Mouse (Mus musculus): ENCODE measurements at regions not wholly inside any gene's neighbourhood (a gene's known extent, or its start where the extent isn't known, plus 50 kb on each side); places are given as distances from the start of the nearest gene placed in this dataset.

DNA sequence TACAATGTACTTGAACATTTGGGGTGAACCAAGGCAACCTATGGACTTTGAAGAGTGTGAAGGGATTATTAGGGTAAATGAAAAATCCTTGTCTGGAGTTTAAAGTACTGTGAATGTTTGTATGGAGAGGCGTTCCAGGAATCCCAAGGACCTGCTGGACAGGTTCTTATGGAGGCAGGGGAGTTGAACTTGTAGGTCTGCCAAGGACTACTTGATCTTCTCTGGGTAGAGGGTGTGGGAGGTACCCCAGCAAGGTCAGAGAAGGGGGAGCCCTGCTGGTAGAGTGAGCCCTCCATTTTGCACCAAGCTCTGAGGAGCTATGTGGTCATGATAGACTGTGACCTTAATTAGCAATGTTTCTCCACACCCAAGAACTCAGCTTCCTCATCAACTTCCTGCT lies 253.7 kb upstream of the Plpp4 start:
- Histone ChIP-seq H3K4me1 (ENCODE audit: control insufficient read depth, insufficient read depth, low read length) (no peaks in the 10 kb centered on the region), H3K27ac (ENCODE audit: insufficient read depth, low read length) (no peak overlapping the region), H3K4me3 (ENCODE audit: insufficient read depth, low read length) (no peak overlapping the region)
- TF ChIP-seq CTCF (IDR thresholded peaks at IDR 0.05; ENCODE audit: extremely low read depth, insufficient read depth, low read length) (no peak), POLR2A (IDR thresholded peaks at IDR 0.05; ENCODE audit: extremely low read depth, insufficient read depth, low read length) (no peak)

DNA sequence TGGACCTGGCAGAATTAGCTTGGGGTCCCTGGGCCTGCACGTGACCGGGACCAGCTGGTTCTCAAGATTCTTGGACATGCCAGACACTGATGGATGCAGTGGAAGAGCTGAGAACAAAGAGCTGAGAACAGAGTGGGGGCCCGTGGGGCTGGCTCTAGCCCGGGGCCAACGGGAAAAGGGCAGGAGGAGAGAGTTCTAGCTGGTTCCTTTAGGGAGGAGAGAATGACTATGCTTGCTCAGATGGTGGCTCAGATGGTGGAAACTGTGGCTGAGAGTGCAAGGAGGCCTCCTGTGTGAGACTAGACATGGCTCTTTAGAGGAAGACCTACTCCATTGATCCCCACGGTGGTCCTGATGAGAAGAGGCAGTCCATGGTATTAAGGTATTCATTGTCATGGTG lies 240.5 kb upstream of the Plpp4 start:
- no peak overlapping the region for H3K27ac ChIP-seq (ENCODE audit: insufficient read depth, low read length)
- no peak overlapping the region for H3K4me3 ChIP-seq (ENCODE audit: insufficient read depth, low read length)
- TF ChIP-seq CTCF (IDR thresholded peaks at IDR 0.05; ENCODE audit: extremely low read depth, insufficient read depth, low read length): no peak
- TF ChIP-seq POLR2A (IDR thresholded peaks at IDR 0.05; ENCODE audit: extremely low read depth, insufficient read depth, low read length): no peak
- H3K4me1 ChIP-seq (ENCODE audit: control insufficient read depth, insufficient read depth, low read length): no peaks in the 10 kb centered on the region

DNA sequence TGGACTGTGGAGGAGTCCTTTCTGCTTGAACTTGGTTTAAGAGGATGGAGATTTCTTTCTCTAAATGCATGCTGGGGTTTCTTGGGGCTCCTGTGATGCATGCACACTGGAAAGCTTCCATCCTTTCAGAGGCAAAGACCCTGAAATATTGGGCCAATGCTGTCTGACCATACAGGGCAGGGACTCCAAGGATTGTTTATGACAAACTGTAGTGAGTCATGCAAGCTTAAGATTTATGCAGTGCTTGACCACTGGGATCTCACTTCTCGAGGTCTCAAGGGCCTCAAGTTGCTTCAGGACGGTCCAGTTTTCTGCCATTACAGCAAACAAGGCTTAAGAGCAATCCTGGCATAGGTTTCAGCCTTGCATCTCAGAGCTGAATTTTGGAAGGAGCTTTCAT lies 229.7 kb upstream of the Plpp4 start:
- TF ChIP-seq CTCF (IDR thresholded peaks at IDR 0.05; ENCODE audit: extremely low read depth, insufficient read depth, low read length) (no peak), POLR2A (IDR thresholded peaks at IDR 0.05; ENCODE audit: extremely low read depth, insufficient read depth, low read length) (no peak)
- Histone ChIP-seq H3K4me3 (ENCODE audit: insufficient read depth, low read length) (no peak overlapping the region), H3K27ac (ENCODE audit: insufficient read depth, low read length) (no peak overlapping the region), H3K4me1 (ENCODE audit: control insufficient read depth, insufficient read depth, low read length) (no peaks in the 10 kb centered on the region)

DNA sequence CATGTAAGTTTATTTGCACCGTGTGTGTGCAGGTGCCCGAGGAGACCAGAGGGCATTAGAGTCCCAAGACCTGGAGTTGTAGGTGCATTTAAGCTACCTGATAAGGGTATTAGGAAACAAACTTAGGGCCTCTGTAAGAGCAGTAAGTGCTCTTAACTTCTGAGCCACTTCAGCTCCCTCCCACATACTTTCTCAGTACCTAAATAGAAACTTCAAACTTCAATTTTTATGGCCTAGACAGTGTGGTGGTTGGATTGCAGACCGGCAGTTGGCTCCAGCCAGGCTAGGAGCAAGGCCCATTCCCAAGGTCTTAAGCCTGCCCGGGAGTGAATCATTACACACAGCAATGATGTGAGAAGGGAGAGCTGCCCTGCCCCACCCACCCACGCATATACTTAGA lies 208.8 kb upstream of the Plpp4 start:
- Histone ChIP-seq H3K4me3 (ENCODE audit: insufficient read depth, low read length) (no peak overlapping the region), H3K4me1 (ENCODE audit: control insufficient read depth, insufficient read depth, low read length) (peaks cover 2% of the 10 kb centered on the region; the same call in 1 of the 2 replicates), H3K27ac (ENCODE audit: insufficient read depth, low read length) (no peak overlapping the region)
- TF ChIP-seq POLR2A (IDR thresholded peaks at IDR 0.05; ENCODE audit: extremely low read depth, insufficient read depth, low read length): no peak
- TF ChIP-seq CTCF (IDR thresholded peaks at IDR 0.05; ENCODE audit: extremely low read depth, insufficient read depth, low read length): no peak

DNA sequence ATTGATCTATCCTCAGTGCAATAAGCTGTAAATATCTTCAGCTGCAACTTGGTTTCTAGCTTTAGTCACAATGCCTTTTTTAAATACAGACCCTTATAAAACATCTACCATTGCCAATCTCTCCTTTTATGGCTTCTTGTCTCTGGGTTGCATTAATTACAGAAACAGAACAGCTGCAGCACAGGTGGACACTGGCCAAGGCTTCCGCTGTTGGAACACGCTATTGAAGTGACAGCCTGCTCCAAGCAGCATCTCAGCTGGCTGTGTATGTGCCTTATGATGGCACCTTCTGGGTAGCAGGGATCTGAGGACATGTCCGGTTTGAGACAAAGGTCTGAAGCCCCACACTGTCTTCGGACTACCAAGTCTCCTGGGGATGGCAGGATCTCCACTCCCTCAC lies 207.1 kb upstream of the Plpp4 start:
- TF ChIP-seq POLR2A (IDR thresholded peaks at IDR 0.05; ENCODE audit: extremely low read depth, insufficient read depth, low read length): no peak
- no peak for TF ChIP-seq CTCF (IDR thresholded peaks at IDR 0.05; ENCODE audit: extremely low read depth, insufficient read depth, low read length)
- Histone ChIP-seq H3K4me1 (ENCODE audit: control insufficient read depth, insufficient read depth, low read length) (peaks cover 2% of the 10 kb centered on the region; the same call in 1 of the 2 replicates), H3K4me3 (ENCODE audit: insufficient read depth, low read length) (no peak overlapping the region), H3K27ac (ENCODE audit: insufficient read depth, low read length) (no peak overlapping the region)

DNA sequence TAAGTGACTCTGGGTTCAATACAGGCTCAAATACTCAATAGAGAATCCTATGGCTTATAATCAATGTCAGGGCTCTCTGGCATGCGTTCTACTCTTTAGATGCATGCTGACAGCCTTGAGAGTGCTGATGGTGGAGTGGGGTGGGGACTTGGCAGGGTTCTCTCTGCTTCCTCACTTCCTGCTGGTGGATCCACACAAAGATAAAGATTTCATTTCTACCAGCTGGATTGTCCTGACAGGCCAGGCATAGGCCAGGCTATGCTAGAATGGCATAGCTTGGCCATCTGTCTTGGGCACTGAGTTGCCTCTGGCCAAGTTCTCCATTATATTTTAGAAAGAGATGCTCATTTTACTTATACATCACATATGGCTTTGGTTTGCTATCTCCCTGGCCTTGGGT lies 206.2 kb upstream of the Plpp4 start:
- Histone ChIP-seq H3K27ac (ENCODE audit: insufficient read depth, low read length) (no peak overlapping the region), H3K4me1 (ENCODE audit: control insufficient read depth, insufficient read depth, low read length) (peaks cover 2% of the 10 kb centered on the region; the same call in 1 of the 2 replicates), H3K4me3 (ENCODE audit: insufficient read depth, low read length) (no peak overlapping the region)
- TF ChIP-seq CTCF (IDR thresholded peaks at IDR 0.05; ENCODE audit: extremely low read depth, insufficient read depth, low read length): no peak
- TF ChIP-seq POLR2A (IDR thresholded peaks at IDR 0.05; ENCODE audit: extremely low read depth, insufficient read depth, low read length): no peak

DNA sequence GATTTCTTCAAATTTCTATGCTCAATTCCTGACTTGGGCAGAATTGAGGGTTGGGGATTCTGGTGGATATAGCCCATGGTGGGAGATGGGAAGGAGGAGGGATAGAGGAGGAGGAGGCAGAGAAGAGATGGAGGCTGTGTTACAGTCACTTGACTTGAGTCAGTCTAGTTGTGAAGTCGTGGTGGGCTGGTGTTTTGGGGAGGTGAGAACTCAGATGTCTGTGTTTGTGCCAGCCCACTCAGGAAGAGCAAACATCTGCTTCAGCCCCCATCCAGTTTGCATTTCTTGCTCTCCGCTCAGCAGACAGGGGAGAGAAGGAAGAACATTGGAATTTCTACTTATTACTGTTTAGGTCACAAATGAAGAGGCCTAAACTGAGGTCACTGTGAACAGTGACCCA lies 189.9 kb upstream of the Plpp4 start:
- no peak for TF ChIP-seq POLR2A (IDR thresholded peaks at IDR 0.05; ENCODE audit: extremely low read depth, insufficient read depth, low read length)
- Histone ChIP-seq H3K4me3 (ENCODE audit: insufficient read depth, low read length) (no peak overlapping the region), H3K27ac (ENCODE audit: insufficient read depth, low read length) (no peak overlapping the region), H3K4me1 (ENCODE audit: control insufficient read depth, insufficient read depth, low read length) (no peaks in the 10 kb centered on the region)

DNA sequence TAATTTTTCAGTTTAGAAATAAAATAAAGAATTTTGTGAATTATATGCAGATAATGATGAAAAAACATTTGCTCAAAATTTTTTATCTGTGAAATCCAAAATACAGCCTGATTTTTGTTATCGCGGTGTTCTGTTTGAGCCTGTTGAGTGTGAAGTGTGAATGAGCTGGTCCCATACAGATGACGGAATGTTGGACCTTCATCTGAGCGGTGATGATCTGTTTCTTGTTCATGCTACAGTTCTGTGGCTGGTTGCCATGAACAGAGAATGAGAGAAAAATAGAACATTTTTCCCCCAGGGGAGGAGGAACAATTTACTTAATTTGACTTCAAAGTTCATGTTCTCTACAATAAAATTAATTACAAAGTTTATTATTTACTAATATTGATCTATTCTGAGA lies 188.7 kb upstream of the Plpp4 start:
- TF ChIP-seq POLR2A (IDR thresholded peaks at IDR 0.05; ENCODE audit: extremely low read depth, insufficient read depth, low read length) (no peak), CTCF (IDR thresholded peaks at IDR 0.05; ENCODE audit: extremely low read depth, insufficient read depth, low read length) (no peak)
- Histone ChIP-seq H3K4me1 (ENCODE audit: control insufficient read depth, insufficient read depth, low read length) (no peaks in the 10 kb centered on the region), H3K4me3 (ENCODE audit: insufficient read depth, low read length) (no peak overlapping the region), H3K27ac (ENCODE audit: insufficient read depth, low read length) (no peak overlapping the region)

DNA sequence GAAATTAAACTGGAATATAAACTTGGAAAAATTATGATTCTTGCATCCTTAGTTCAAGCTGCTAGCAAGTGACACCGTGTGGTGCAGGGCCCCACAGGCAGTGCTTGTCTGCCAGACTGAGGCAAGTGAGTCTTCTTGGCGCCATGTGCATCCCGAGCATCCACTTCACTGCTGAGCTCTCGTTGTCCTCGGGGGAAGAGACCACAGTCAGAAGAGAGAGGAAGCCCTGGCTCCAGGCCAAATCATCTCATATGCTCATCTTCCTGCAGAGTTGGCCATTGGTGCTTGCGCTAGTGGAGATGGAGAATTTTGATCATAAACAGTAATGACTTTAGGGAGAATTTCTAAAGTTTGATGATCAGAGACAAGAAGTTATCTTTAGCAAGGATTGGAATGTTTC lies 177.0 kb upstream of the Plpp4 start:
- Histone ChIP-seq H3K4me1 (ENCODE audit: control insufficient read depth, insufficient read depth, low read length) (no peaks in the 10 kb centered on the region), H3K4me3 (ENCODE audit: insufficient read depth, low read length) (no peak overlapping the region), H3K27ac (ENCODE audit: insufficient read depth, low read length) (no peak overlapping the region)
- TF ChIP-seq POLR2A (IDR thresholded peaks at IDR 0.05; ENCODE audit: extremely low read depth, insufficient read depth, low read length) (no peak), CTCF (IDR thresholded peaks at IDR 0.05; ENCODE audit: extremely low read depth, insufficient read depth, low read length) (no peak)

DNA sequence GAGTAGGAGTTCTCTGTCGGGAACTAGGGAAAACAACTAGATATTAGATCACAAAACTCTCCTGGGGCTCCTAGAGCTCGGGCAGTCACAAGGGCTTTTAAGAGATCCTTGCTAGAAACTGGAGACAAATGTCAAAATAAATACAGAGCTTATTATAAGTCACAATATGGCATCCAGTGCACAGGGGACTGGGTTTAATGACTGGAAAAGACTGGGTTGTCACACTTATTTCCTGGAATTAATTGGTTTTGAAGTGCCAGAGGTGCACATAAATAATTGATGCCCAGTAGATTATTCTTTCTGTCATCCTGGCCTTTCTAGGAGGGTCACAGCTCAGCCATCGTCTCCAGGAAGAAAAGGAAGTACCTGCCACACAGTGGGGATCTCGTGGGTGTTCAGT lies 165.4 kb upstream of the Plpp4 start:
- no peaks in the 10 kb centered on the region for H3K4me1 ChIP-seq (ENCODE audit: control insufficient read depth, insufficient read depth, low read length)
- no peak overlapping the region for H3K27ac ChIP-seq (ENCODE audit: insufficient read depth, low read length)
- TF ChIP-seq POLR2A (IDR thresholded peaks at IDR 0.05; ENCODE audit: extremely low read depth, insufficient read depth, low read length) (no peak), CTCF (IDR thresholded peaks at IDR 0.05; ENCODE audit: extremely low read depth, insufficient read depth, low read length) (no peak)
- no peak overlapping the region for H3K4me3 ChIP-seq (ENCODE audit: insufficient read depth, low read length)

Measured in cortical plate, adult 2 months (tissue).